Mouse (Mus musculus) yolk sac, embryonic 10.5 days (tissue): ENCODE results near the gene Dennd1a.

ENCODE experiments used
- DNase-seq: peaks from one replicate; pipeline ENCODE4 v3.0.0-alpha.2; 2017; ENCODE audit warnings: low spot score

Dennd1a gene

DNA sequence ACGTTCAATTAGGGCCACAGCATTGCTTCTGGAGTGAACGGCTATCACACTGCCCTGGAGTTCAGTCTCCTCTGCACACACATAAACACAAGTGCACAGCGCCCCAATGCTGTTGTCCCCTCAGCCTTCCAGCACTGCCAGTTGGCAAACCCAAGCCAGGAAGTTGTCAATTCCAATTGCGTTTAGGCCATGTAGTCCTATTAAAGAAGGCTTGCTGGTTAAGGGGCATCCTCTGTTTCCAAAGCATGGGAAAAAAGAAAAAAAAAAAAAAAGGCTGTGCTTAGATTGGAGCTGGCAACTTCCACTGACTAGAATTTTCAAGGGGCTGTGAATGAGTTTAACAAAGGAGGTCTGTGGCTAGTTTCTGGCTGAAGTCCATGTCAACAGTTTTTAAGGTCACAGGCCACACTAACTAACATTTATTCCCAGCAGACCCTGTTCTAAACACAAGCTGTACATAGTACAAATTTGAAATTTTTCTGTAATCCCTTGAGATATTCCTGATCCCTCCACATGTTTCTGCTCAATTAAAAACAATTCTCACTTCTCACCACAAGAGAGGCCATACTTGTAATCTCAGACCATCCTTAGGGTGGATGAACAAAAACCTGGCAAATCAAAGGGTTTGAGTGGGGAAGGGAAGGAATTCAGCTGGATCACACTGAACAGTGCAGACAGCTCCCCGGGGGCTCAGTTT is 175.4 kb downstream of the Dennd1a start:
- DNase-seq, result no peak

DNA sequence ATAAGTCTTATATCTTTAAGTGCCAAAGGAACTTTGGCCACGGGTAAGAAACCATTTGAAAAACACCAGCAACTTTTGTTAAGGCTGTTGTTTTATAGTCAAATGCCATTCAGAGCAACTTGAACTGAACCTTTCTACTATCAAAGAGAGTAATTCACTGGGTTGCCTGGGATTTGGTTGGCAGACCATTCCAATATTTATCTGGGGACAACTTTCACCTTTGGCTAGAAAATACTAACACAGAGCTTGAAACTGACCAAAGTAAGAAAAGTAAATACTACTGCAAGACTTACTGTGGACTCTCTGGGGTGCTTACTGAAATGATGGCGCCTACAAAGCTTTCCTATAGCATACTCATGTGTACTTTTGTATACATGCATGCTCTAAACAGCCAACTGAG is 178.6 kb downstream of the Dennd1a start:
- DNase-seq, result no peak

DNA sequence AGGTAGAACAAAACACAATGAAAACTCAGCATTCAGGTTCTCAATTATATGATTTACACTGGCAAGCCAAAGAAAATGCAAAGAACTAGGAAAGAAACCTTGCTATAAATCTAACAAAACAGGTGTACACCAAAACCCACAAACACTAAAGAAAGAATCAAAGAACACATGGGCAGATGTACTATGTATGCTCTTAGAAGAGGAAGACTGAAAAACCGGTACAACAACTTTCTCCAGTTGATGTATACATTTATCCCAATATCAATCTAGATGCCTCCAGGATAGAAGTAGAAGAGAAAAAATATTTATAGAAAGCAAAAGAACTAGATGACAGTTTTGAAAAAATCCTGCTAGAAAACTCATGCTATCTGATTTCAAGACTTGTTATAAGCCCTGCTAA is 184.5 kb downstream of the Dennd1a start:
- no peak for DNase-seq

DNA sequence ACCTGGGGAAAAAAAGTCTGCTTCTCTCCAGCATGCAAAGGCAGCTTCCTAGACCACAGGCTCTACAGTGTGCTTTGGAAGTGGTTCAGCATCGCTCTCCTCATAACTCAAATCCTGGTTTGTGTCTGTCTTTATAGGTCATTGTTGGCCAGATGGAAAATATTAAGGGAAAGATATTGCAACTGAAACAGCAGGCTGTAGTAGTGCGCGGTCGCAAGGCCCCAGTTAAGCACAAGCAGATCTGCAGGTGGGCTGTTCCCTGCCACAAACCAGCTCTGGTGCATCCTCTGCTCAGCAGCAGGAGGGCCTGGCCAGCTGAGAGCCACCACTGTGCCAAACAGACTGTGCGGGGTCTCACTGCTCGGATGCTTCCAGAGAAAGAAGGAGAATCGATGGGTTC is 186.9 kb downstream of the Dennd1a start:
- DNase-seq, result no peak

DNA sequence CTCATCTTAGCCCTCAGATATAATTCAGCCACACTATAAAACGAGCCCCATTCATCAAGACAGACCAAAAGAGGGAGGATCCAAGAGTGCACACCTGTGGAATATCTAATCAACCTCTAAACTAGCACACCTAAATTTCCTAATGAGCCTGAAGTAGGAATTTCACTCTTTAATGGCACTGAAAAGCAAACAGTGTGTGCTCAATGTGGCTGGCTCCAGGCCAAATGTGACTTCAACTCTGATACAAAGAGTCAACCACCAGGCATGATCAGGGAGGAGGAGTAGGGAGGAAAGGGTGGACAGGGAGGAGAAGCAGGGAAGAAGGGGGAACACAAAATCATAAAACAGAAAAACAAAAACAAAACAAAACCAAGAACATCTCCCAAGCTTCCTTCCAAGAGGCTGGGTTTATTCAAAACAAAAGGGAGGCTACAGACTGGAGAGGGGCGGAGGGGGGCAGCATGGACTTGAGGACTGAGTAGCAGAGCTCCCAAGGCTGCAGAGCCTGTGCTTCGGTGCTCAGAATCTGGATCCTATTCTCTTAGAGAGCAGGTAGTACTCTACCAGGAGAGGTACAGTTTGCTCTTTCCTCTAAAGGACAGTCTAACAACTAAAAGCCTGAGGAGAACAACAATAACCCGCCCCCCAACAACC is 187.9 kb downstream of the Dennd1a start:
- DNase-seq, result peak; percentile 12

DNA sequence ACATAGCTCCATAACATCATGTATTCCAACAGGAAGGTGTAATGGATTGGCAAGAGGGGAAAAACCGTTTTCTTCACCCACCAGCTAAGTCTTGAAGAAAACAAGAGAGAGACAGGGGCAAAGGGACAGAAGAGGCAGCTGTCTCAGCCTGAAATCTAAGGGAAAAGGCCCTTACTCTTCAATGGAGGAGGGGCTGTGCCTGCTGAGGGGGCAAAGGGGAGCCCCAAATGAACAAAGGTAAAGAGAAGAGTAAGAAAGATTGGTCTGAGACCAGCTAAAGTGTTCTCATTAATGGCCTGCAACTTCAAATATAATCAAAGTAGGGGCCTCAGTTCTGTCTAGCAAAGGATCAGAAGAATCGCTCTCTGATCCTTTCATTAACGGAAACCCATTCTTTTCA is 189.7 kb downstream of the Dennd1a start:
- no peak for DNase-seq

DNA sequence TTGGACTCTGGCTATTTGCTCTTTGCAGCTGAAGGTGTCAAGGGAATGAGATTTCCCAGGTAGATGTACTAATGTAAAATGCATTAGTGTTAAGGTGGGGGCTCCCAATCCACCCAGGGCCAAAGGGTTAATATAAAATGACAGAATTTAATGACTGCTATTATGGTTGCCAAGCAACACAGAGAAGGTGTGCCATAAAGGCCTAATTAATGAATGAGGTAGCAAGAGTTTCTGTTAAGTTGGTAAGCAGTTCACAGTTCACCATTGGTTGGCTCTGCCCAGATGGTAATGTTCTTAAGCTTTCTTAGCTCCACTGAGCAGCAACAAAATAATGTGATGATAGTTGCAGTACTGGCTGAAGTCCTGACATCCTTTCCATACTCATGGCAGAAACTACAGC is 190.9 kb downstream of the Dennd1a start:
- DNase-seq, result no peak

DNA sequence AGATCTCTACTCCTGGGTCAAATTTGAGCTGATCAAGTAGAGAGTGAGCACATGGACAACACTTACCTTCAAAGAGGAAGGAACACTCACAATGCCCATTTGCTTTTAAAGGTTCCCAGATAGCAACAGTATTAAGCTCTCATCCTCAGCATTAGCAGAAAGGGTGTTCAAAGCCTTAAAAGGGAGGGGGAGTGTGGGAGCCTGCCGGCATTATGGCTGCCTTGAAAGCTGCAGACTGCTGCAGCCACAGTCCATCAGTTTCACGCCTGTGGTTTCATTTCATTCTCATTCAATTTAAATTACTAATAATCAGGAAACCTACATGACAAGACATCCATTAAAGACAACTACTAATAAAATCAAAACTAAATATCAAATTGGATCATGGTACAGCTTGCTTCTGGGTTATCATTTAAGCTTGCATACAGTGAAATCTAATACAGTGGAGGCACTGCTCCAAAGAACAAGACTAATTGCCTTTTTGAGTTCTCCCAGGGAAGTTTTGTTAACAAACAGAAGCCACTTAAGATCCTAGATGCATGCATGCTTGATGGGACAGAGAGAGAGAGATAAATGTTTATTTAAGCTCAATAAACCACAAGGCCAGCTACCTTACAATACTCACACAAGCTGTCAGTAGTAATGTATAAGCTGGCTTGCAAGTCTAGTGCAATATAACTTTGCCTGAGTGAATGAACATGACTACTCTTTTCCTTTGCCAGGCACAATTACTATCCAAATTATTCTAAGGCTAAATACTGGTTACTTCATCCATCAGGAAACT is 192.6 kb downstream of the Dennd1a start:
- DNase-seq, result no peak

DNA sequence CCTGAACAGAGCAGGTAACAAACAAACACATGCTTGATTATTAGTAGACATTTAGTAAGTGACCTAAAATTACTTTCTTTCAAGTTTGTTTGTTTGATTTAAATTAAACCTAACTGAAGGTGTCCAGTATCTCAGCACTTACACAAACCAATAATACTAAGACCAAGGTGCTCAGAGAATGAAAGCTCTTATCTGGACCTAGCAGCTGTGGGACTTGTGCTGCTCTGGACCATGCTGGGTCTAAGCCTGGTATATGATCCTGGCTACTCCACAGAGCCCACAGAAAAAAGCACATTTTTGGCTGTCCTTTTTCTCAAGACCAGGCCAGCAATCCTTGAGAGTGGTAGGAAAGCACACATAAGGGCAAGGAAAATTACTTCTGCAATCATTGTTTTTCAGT is 193.2 kb downstream of the Dennd1a start:
- no peak for DNase-seq

DNA sequence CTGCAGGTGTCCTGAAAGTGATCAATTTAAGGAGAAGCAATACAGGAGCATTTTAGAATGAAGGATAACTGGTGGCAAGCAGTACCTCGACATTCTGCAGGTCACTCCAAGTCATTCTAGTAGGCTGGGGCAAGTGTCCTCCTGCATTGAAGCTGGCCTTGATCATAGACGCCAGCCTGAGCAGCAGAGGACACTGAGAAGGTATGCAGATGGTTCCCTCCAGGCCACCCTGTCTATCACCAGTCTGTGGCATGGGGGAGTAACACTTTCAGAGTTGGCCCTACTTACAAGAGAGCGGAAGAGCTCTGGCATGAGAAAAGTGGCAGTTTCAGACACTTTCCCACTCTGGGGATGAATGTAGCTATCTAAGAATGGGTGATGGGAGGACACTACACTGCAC is 193.9 kb downstream of the Dennd1a start:
- DNase-seq, result no peak

DNA sequence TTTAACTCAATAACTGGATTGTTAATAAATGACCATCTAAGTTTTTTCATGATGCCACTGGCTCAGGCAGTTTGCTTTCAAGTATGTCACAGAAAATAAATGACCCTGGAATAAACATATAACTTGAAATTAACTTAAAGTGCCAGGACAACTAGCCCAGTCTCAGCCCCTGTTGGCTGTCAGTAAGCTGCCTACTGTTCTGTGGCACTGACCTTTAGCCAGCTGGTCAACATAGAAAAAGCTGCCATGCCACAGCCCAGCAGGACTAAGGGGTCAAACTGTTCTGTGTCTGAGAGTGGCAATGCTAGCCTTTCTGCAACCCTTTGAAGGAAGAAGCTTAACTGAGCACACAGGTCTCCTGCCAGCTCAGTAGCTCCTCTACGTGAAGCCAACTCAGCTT is 198.8 kb downstream of the Dennd1a start:
- DNase-seq, result no peak

DNA sequence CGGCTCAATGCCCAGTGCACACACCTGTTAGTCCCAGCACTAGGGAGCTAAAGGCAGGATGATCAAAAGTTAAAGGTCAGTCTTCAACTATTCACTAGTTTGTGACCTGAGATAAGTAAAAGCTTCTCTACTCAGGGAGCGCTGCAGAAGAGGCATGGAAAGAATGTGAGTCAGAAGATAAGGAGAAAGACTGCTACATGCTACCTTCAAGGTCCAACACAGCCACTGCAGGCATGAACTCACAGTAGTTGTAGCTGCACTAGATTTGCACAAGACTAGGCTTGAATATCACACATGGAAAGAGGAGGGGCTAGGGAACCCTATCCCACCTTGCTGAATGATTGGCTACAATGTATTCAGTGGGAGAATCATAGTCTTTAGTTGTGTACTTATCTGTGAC is 202.1 kb downstream of the Dennd1a start:
- DNase-seq, result peak; percentile 60

DNA sequence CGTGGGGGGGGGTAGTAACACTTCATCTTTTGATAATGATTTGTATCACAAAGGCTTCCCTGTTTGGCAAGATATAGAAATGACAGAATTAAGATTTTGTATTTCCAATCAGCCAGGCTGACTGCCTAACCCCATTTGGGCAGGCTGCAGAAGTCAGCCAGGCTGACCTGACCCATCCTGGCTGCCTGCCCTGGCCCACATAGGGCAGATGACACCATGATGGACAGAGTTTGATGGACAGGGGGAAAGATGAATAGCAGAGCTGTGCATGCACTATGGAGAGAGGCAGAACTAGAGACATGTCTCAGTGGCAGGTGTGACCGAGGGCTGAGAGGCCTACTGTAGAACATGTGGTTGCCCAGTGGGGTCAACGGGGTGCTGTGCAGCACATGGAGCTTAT is 203.9 kb downstream of the Dennd1a start:
- DNase-seq, result no peak

DNA sequence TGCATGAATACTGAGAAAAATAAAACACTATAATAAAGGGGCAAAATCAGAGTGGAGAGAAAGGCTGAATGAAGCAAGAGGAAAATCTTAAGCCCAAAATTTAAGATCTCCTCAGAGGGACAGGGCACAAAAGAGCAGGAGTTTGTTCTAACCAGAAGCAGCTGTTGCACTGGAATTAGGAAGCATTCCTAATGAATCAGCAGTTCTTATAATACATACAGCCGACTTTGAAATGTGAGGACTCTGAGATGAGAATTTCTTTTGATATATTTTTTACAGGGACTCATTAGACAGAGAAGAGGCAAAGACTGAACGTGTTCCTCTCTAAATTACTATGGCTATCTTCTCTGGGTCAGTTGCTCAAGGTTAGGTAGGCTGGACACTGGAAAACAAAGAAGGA is 212.7 kb downstream of the Dennd1a start:
- DNase-seq, result no peak

DNA sequence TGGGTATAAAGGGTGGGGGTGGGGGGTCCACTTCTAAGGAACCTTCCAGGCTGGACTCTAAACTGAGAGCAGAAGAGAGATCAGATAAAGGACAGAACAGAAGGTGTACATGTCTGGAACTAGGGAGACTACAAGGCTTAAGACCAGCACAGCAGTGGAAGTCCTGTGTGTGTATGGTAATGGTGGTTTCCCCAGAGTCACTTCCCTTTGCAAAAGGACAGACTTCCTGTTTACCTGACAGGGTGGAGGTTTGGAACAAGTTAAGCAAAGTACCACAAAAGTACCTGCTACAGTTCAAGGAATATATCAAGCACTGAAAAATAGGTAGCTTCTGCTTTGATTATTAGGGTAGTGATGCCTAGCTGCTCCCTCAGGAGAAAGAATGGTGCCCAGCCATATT is 215.1 kb downstream of the Dennd1a start:
- no peak for DNase-seq

DNA sequence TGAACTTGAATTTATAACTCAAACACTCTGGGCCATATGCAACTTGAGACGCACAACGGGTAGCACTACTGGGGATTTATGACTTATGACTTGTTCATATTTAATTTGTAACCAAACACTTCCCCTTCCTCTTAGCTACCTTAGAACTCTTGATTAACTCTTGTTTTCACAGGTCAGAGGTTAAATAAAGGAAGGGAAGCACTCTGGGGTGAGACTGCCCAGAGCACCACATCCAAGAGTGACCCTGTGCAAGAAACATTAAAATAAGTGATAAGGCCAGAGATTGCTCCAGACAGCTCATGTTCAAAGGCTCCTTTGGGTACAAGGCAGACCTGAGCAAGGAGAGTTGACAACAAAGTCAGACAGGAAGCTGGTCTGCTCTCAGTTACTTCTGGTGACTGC is 219.0 kb downstream of the Dennd1a start:
- peak; percentile 13 for DNase-seq

DNA sequence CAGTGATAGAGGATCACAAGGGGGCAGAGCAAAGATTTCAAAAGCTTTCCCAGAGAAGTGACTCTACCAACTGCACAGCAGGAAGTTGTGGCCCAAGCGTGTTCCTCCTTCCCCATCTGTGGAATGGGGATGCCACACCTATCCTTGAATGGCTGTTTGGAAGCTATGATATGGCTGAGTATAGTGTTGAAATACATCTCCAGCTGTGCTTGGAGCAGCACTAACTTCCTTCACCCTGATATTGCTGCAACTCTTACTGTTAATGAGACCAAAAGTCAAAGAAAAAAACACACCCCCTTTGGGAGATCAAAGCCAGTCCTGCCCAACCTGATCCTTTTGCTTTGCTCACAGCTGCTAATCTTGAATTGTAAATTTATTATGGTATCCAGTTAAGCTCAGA is 221.3 kb downstream of the Dennd1a start:
- no peak for DNase-seq

DNA sequence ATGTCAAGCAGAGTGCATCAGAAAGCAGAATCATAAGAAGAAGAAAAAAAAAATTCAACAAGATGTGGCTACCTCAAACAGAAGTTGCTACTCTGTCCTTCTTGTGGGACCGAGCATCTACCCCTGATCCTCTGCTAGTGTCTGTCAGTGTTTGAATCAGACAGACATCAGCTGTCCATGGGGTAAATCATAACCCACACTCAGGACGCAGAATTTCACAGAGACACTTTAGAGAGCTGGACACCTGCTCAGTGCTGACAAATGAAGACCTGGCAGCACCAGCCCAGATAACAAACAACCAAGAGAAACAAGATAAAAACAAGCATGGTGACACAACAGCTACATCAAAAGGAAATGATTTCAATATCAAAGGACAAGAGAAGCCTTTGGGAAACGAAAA is 222.9 kb downstream of the Dennd1a start:
- DNase-seq, result no peak

DNA sequence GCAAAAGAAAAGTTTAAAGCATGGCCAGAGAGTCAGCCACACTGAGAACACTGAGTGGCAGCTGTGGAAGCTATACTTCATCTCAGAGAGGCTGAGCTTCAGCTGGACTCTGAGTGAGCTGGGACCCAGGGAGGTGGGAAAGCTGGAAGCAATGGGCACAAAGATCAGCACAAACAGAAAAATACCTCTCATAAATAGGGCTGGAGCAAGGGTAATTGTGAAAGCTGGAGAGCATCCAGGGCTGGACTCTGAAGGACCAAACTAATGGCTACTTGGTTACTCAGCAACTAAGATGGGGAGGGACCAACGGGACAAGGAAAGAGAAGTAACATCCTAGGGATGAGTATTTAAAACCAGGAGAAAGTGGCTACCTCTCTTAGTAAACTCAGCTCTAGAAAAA is 225.0 kb downstream of the Dennd1a start:
- DNase-seq, result no peak

DNA sequence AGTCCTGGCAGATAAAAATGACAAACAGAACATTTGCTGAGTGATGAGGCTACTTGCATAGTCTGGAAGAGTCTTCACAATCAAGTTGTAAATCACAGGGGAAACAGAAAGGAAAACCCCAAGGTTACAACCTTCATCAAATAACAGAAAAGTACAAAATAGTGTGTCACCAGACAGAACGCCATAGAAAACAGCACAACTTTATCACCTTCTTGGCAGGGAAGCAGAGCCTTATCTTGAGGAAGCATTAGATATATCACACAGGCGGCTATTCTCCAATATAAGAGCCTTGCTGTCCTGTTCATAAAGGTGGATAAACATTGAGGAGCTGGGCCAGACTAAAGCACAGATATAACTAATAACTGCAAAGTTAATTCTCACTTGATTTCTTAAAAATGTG is 225.7 kb downstream of the Dennd1a start:
- no peak for DNase-seq

DNA sequence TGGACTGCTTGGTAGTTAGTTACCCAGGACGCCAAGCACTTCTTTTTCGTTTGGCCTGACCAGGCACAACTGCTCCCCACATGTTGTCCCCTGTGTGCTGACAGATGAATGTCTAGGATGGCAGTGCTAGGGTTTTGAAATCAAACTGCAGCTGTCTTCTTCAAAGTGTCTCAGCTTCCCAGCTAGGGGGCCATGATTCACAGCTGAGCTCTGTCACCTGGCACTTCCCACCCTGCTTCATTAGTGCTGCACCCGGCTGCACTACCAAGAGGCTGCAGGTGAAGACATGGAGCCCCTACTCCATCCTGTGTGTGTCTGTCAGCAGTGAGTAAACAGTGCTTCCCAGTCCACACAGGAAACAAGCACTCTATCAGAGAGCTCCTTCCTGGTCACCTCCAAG is 234.8 kb downstream of the Dennd1a start:
- DNase-seq, result no peak

DNA sequence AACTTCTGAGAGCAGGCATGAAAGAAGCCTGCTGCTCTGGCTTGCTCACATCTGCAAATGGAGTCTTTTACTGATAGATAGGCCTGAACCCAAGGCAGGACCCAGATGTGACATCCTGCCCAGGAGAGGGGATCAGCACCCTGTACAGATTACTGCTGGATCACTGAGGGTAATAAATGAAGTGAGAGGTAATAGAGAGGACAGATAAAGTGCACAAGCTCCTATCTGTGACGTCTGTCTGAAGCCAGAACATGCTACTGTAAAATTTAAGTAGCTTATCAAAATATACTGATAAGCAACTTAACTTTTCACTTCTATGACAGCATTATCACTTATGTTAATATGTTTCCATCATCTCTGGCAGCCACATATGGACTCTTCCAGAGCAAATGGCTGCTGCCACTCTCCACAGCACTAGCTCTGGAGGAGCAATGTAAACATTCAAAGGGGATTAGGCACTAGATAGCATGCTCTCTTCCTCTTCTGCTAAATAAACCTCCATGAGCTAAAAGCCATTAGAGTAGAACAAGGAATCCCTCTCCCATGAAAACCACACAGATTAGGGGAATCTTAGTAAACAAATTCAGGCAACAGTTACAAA is 235.6 kb downstream of the Dennd1a start:
- peak; percentile 40 for DNase-seq

DNA sequence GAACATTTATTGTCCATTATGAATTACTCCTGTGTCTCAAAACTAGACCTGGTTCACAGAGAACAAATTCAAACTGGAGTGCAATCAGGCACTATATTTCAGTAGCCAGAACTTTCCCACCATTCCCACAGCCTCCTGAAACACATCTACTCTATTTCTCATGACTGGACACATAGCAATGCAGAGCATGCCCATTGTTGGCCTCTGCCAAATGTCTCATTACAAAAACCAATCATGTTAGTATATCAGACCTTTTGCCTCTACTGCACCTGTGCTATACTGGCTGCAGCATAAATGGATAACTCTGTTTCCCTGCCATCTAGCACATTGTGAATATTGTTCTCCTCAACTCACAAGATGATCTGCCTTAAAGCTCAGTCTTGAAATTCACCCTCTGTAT is 238.2 kb downstream of the Dennd1a start:
- DNase-seq, result no peak
